Mouse (Mus musculus): ENCODE data around the gene Sh2d3c.

DNA sequence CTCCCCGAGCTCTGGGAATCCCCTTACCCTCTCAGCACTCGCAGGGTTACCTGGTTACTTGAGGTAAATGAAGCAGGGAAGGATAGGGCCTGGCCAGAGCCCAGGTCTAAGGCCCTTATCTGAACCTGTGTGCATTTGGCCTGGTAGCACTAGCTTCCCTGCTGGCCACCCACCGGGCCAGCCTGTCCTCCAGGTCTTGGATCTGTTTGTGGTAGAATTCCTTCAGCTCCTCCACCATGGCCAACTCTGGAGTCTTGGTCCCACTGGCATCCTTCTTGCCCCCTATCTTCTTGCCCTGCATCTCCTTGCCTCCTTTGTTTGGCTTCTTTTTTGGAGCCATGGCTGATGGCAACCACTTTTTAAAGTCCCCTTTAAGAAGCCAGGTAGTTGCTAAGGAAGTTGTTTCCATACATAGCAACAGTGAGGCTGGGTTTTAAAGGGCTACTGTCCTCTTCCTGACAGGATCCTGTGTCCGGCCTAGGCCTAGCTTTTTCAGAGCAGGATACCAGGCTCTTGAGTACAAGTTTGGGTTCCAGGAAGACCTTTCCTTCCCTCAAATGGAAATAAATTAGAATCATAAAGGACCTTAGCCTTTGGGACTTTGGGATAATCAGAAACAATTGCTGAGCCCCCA, 63.3 kb downstream of the Sh2d3c start, which contains the start of gene Cfap157:
- TF ChIP-seq TAL1 (IDR thresholded peaks at IDR 0.05; ENCODE audit: low read length), result no peak
- no peak for TF ChIP-seq GATA1 (IDR thresholded peaks at IDR 0.05; ENCODE audit: low read length)
